Mouse (Mus musculus): ENCODE results near the gene Tmeff1. TPM values are rescaled to one million over a fixed set of nuclear protein-coding genes. Genes with fewer than 3 reads are reported as not detected.

Tmeff1 gene
- total RNA-seq, 2 experiments from 2014 or later = 0.38 to 0.98 TPM

DNA sequence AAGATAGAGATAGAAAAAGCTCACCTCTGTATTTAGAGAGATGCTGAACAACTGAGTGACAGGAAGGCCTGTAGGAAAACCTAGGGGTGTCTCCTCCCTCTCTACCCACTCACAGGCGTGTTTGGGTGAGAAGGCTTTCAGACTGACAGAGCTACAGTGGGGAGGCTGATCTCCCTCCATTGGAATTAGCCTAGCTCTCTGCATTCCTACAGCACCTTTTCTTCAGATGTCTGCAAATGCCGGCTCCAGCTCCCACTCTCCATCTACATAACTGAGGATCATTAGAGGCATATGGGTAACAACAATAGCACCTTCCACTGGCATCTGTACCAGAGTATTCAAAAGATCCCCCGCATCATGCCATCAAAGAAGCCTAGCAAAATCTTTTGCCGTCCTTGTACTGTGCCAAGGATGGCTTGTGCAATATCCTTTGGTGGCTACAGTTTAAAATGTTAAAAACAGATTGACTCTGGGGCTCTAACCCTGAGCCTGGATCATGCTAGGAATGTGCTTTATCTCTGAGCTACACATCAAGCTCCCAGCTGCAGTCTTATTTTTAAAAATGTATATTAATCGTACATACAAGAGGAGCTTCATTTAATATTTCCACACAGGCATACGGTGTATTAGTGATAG is 5.4 kb upstream of the Tmeff1 start:
- TF ChIP-seq CTCF (IDR thresholded peaks at IDR 0.05) = no peak
- H3K4me3 ChIP-seq = no peak overlapping the region
- no peak for DNase-seq
- no peak overlapping the region for H3K27ac ChIP-seq
- intact Hi-C loops (cut with DNase I) = no loop called here

DNA sequence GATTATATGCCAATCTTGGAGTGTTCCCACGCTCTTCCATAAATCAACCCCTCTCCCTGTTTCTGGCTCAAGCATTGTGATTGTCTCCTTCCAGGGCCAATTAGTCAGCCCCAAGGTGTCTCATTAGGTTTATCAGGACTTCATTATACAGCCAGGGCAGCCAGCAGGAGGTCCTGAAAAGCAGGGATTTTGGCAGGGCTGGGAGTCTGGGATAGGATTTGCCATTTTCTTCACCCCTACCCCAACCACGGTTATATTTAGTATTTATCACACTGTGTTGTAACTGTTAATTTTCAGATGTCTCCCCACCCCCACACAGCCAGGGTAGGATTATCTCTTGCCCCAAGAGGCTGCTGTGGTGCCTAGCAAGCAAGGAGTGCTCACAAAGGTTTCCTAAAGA is 3.8 kb upstream of the Tmeff1 start:
- DNase-seq = no peak
- intact Hi-C loops (cut with DNase I) = no loop called here
- Histone ChIP-seq H3K4me3 (no peak overlapping the region), H3K27ac (no peak overlapping the region)
- TF ChIP-seq CTCF (IDR thresholded peaks at IDR 0.05) = no peak

DNA sequence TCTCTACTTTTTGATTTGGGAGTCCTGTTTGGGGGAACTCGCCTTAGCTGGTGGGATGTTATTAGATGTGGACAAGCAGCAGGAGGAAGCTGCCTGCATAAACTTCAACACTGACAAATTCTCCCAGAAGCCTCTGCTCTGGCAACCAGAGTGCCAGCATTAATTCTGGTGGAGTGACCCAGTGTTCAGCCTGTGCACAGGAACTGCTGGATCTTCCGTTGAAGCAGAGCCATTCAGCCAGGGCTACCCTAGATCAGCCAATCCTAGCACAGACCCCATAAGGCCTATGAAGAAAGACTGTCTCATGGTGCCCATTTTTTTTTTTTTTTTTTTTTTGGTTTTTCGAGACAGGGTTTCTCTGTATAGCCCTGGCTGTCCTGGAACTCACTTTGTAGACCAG is 3.0 kb upstream of the Tmeff1 start:
- no peak overlapping the region for H3K4me3 ChIP-seq
- no peak for DNase-seq
- no peak overlapping the region for H3K27ac ChIP-seq
- intact Hi-C loops (cut with DNase I) = no loop called here
- no peak for TF ChIP-seq CTCF (IDR thresholded peaks at IDR 0.05)

DNA sequence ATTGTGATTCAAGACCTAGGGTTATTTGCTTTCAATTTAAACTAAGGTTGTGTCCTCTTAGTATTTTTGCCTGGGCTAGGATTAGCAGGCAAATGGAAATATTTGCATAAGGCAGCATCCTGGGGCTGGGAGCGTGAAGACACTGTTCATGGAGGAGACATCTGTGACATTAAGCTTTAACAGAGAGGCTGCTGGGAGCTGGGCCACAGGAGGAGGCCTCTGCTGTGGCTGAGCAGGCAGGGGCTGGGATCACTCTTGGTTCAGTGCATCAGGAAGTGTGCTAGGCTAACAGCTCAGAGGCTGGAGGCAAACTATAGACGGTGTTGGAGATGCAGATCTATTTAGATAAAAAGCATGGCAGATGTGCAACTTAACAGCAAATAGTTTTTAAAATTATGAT is 2.0 kb upstream of the Tmeff1 start:
- TF ChIP-seq CTCF (IDR thresholded peaks at IDR 0.05) = no peak
- no peak overlapping the region for H3K27ac ChIP-seq
- no peak overlapping the region for H3K4me3 ChIP-seq
- DNase-seq = no peak
- intact Hi-C loops (cut with DNase I) = no loop called here

DNA sequence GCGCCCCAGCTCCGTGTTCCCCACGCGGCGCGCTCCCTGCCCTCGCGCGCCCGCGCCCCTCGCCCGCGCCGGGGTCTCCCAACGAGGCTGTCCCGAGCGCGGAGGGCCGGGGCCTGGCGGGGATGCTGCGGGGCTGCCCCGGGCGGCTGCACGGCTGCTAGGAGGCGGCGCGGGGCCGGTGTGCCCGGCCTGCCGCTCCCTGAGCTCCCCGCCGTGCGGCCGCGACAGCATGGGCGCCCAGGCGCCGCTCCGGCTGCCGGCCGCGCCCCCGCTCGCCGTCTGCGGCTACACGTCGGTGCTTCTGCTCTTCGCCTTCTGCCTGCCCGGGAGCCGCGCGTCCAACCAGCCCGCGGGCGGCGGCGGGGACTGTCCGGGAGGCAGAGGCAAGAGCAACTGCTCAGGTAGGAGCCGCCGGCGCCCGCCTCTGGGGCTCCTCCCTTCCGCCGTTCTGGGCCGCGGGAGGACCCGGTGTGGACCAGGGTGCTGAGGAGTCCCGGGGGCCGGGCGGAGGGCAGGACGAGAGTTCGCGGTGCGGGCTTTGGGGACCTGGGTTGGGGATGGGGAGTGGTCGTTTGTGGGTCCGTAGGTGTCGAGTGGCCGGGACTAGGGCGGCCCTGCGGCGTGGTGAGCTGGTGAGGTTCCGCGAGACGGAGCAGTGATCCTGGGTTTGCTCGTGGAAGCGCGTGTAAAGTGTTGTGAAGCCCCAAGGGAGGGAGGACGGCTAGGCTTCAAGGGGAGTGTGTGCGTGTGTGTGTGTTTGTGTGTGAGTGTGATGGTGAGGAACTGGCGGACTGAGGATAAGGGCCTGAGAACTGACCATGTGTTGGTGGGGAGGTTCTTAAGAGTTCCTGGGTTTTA is 496 bp downstream of the Tmeff1 start:
- intact Hi-C loops (cut with DNase I) = loop anchor here (5.0 kb wide), 1 partner anchor 92 kb away; no protein-coding TSS in a partner anchor
- no peak for TF ChIP-seq CTCF (IDR thresholded peaks at IDR 0.05)
- DNase-seq = peak; percentile 52
- H3K4me3 ChIP-seq = peak overlapping the region; percentile 77
- no peak overlapping the region for H3K27ac ChIP-seq

DNA sequence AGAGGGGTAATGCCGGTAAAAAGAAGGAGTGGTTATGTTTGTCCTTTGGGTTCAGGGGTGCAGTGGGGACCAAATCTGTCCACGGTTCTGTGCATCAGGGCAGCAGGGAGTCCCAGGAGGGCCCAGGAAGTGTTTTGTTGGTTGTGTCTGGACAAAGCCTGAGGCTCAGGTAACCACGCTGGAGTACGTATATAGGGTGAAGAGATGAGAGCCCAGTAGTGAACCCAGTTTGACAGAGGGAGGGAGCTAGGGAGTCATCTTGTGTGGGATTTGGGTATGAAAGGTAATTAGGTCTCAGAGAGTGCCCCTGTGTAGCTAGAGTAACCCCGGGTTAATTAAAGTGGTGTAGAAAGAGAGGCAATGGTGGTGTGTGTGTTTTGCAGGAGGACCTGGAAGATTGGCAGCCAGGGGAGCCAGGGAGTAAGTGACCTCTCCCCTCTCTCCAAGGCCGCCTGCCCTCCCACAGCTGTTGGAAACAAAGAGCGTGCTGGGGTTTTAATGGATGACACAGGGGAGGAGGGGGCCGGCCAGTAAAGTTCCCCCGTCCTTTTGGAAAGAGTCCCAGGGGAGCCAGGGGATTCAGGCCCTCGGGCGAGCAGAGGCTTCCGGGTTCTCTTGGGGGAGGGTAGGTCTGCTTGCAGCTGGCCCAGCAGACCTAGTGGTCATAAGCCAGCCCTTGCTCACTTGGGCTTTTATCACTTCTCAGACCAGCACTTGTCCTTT is 1.3 kb downstream of the Tmeff1 start:
- intact Hi-C loops (cut with DNase I) = loop anchor here (5.0 kb wide), 1 partner anchor 91 kb away; no protein-coding TSS in a partner anchor
- DNase-seq = no peak
- Histone ChIP-seq H3K27ac (no peak overlapping the region), H3K4me3 (peak overlapping the region; percentile 77)
- no peak for TF ChIP-seq CTCF (IDR thresholded peaks at IDR 0.05)

DNA sequence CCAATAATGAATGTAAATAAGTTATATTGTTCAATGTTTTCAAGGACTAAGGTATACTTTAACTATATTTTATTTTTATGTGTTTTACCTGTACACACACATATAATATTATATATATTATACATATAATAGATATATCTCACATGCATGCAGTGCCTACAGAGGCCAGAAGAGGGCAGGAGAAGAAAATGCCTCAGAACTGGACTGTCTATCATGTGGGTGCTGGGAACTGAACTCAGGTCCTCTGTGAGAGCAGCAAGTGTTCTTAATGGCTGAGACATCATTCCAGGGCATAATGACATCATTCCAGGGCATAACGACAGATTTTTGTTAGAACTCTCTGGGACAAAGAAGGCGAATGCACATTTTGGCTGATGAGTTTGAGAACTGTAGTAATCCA is 2.6 kb downstream of the Tmeff1 start:
- intact Hi-C loops (cut with DNase I) = loop anchor here (5.0 kb wide), 1 partner anchor 90 kb away; no protein-coding TSS in a partner anchor

DNA sequence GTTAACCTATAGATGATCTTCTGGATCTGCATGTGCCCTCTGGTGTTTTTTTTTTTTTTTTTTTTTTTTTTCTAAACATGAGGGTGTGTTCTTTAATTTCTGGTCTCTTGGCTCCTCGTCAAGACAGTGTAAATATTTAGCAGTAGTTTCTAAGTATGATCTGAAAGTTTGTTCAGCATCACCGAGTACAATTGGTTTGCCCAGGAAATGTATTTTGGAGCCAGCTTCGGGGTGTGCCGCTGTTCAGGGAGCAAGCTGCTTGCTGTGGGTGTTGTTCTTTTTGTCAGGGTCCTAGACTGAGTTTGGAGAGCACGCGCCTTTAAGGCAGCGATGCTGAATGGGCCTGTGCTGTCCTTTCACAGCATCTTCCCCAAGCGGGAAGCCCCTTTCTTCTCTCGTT is 3.6 kb downstream of the Tmeff1 start:
- DNase-seq = no peak
- Histone ChIP-seq H3K4me3 (no peak overlapping the region), H3K27ac (no peak overlapping the region)
- no peak for TF ChIP-seq CTCF (IDR thresholded peaks at IDR 0.05)
- intact Hi-C loops (cut with DNase I) = loop anchor here (5.0 kb wide), 1 partner anchor 89 kb away; no protein-coding TSS in a partner anchor

More for the DNA sequence above, 2.6 kb downstream of the Tmeff1 start:
- no peak overlapping the region for H3K27ac ChIP-seq
- no peak for DNase-seq
- H3K4me3 ChIP-seq = no peak overlapping the region
- TF ChIP-seq CTCF (IDR thresholded peaks at IDR 0.05) = peak; percentile 39

DNA sequence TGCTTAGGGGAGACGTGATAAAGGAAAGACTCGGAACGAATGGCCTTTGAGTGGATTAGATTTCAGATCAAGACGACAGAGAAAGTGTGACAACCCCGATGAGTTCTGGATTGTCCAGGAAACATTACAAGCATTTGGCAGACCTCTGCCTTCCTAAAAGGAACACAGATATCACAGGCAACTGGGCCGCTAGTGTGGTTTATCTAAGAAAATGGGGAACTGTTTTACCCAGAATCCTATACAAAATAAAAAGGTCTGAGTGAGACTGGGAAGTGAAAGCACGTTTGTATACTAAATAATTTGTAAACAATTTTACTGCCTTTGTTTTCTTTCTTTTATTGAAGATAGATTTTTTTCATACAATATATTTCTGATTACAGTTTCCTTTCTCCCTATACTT is 5.9 kb downstream of the Tmeff1 start:
- DNase-seq = no peak
- intact Hi-C loops (cut with DNase I) = no loop called here
- TF ChIP-seq CTCF (IDR thresholded peaks at IDR 0.05) = no peak
- Histone ChIP-seq H3K27ac (no peak overlapping the region), H3K4me3 (no peak overlapping the region)

DNA sequence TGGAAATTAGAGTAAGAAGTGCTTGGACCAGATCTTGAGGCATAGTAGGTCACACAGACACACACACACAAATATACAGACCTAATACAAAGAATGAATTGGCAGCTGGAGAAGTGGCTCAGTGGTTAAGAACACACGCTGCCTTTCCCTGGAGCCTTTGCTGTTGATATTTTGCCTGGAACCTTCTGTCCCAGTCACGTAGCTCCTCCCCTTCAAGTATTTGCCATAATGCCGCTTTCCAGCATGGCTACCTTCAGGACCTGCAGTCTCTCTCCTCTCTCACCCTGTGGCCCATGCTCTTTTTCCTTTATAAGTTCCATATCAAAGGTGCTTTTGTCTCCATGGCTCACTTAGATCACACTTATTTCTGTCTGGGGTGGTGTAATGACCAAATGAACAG is 6.4 kb downstream of the Tmeff1 start:
- no peak for DNase-seq
- intact Hi-C loops (cut with DNase I) = no loop called here
- H3K4me3 ChIP-seq = no peak overlapping the region
- no peak for TF ChIP-seq CTCF (IDR thresholded peaks at IDR 0.05)
- no peak overlapping the region for H3K27ac ChIP-seq

DNA sequence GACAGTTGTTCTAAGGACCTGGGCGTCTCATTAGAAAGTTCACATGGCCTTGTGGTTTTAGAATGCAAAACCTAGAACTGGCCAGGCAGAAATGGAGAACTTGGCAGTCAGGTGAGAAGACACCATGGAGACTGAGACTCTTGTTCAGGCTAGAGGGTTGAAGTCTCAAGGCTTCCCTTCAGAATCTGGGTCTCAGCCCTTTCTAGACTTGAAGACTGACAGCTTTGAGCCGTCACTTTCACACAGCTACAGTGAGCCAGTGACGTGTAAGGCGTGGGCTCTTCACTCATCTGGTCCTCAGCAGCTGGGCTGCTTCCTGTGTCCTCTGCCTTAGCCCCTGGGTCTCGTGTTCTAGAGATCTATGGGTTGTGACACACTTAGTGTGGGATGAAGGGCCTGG is 7.4 kb downstream of the Tmeff1 start:
- no peak overlapping the region for H3K4me3 ChIP-seq
- no peak for DNase-seq
- intact Hi-C loops (cut with DNase I) = no loop called here
- no peak overlapping the region for H3K27ac ChIP-seq
- TF ChIP-seq CTCF (IDR thresholded peaks at IDR 0.05) = no peak

DNA sequence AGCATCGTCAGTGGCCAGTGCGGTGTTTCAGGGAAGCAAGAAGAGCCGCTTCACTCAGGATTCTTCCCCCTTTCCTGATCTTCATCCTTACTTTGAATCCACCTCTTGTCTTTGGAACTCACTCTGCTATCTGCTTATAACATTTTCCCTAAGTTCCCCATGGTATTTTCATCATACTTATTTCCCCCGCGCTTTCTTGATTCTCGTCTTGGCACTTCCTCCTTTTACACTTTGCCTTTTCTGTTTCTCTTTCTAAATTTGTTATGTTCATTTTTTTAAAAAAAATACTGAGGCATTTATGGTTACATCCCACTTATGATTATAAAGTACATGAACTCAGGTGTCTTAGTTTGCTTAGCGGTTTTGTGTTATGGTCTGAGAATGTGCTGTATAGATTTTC is 7.9 kb downstream of the Tmeff1 start:
- intact Hi-C loops (cut with DNase I) = no loop called here
- DNase-seq = no peak
- Histone ChIP-seq H3K4me3 (no peak overlapping the region), H3K27ac (no peak overlapping the region)
- no peak for TF ChIP-seq CTCF (IDR thresholded peaks at IDR 0.05)

DNA sequence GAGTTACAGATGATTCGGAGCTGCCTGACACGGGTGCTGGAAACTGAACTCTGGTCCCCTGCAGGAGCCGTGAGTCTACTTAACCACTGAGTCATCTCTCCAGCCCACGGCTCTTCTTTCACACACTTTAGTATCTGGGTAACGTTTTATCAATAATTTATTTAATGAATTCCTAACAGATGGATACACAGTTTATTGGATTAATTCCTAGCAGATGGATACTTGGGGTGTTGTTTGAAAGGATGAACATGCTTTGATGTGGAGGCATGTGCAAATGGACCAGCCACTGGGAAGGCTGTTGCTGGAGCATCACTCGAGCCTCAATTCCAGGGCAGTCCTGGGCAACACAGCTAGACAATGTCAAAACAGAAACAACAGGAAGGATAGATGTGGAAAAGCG is 11.1 kb downstream of the Tmeff1 start:
- H3K4me3 ChIP-seq = no peak overlapping the region
- intact Hi-C loops (cut with DNase I) = no loop called here
- no peak for DNase-seq
- no peak for TF ChIP-seq CTCF (IDR thresholded peaks at IDR 0.05)
- H3K27ac ChIP-seq = no peak overlapping the region
